Mouse (Mus musculus): ENCODE measurements at regions not wholly inside any gene's neighbourhood (a gene's known extent, or its start where the extent isn't known, plus 50 kb on each side); places are given as distances from the start of the nearest gene placed in this dataset.
A peak's percentile ranks its signal among the peaks of the same experiment; 100 is the strongest.

- WGBS, result 90% methylated on average over 8 of the region's 8 CpGs
- no peak for DNase-seq (ENCODE audit: low spot score)
- no peaks in the 10 kb centered on the region for H3K36me3 ChIP-seq
Observed at GRCm38 (mm10) chr14:48024051-48024693, 96.5 kb upstream of the Peli2 start.

GRCm38 (mm10) chr14:48039286-48039790 is 81.3 kb upstream of the Peli2 start:
- no peak overlapping the region for H3K27ac ChIP-seq
- no peaks in the 10 kb centered on the region for H3K27me3 ChIP-seq (ENCODE audit: insufficient read depth, poor library complexity, severe bottlenecking)
- no peak for DNase-seq (ENCODE audit: low spot score)
- no peak overlapping the region for H3K4me3 ChIP-seq
- no peaks in the 10 kb centered on the region for H3K4me1 ChIP-seq (replicated peaks)
- WGBS, result 90% methylated on average over 4 of the region's 4 CpGs
- H3K9me3 ChIP-seq, result no peaks in the 10 kb centered on the region
- no peaks in the 10 kb centered on the region for H3K36me3 ChIP-seq

More at GRCm38 (mm10) chr14:48024051-48024693, 96.5 kb upstream of the Peli2 start:
- no peaks in the 10 kb centered on the region for H3K27me3 ChIP-seq (ENCODE audit: insufficient read depth, poor library complexity, severe bottlenecking)
- H3K27ac ChIP-seq, result no peak overlapping the region
- H3K4me1 ChIP-seq (replicated peaks), result no peaks in the 10 kb centered on the region
- no peak overlapping the region for H3K4me3 ChIP-seq
- no peaks in the 10 kb centered on the region for H3K9me3 ChIP-seq

GRCm38 (mm10) chr14:48046094-48046493 is 74.5 kb upstream of the Peli2 start:
- Histone ChIP-seq H3K4me3 (no peak overlapping the region), H3K27ac (no peak overlapping the region), H3K27me3 (ENCODE audit: insufficient read depth, poor library complexity, severe bottlenecking) (no peaks in the 10 kb centered on the region), H3K4me1 (replicated peaks) (no peaks in the 10 kb centered on the region), H3K36me3 (no peaks in the 10 kb centered on the region), H3K9me3 (no peaks in the 10 kb centered on the region)
- WGBS, result 81% methylated on average over 9 of the region's 9 CpGs
- no peak for DNase-seq (ENCODE audit: low spot score)

GRCm38 (mm10) chr14:48046831-48047230 is 73.8 kb upstream of the Peli2 start:
- Histone ChIP-seq H3K27me3 (ENCODE audit: insufficient read depth, poor library complexity, severe bottlenecking) (no peaks in the 10 kb centered on the region), H3K4me1 (replicated peaks) (0 out of 2 replicates have a peak, but pooled peaks cover under 1% of the 10 kb centered on the region), H3K36me3 (no peaks in the 10 kb centered on the region), H3K9me3 (no peaks in the 10 kb centered on the region), H3K27ac (no peak overlapping the region), H3K4me3 (no peak overlapping the region)
- WGBS, result 83% methylated on average over 1 of the region's 1 CpGs
- no peak for DNase-seq (ENCODE audit: low spot score)

- Histone ChIP-seq H3K4me1 (replicated peaks) (peaks cover 14% of the 10 kb centered on the region; the same call in 1 of the 2 replicates), H3K4me3 (no peak overlapping the region), H3K27me3 (ENCODE audit: insufficient read depth, poor library complexity, severe bottlenecking) (no peaks in the 10 kb centered on the region), H3K36me3 (no peaks in the 10 kb centered on the region), H3K27ac (no peak overlapping the region), H3K9me3 (no peaks in the 10 kb centered on the region; the same call in 1 of the 2 replicates)
- 88% methylated on average over 5 of the region's 5 CpGs for WGBS
- DNase-seq (ENCODE audit: low spot score), result no peak
Observed at GRCm38 (mm10) chr14:48049698-48050459, 70.7 kb upstream of the Peli2 start.

GRCm38 (mm10) chr14:48050460-48050760 is 70.2 kb upstream of the Peli2 start:
- Histone ChIP-seq H3K27me3 (ENCODE audit: insufficient read depth, poor library complexity, severe bottlenecking) (no peaks in the 10 kb centered on the region), H3K4me3 (no peak overlapping the region), H3K27ac (no peak overlapping the region), H3K4me1 (replicated peaks) (peaks cover 14% of the 10 kb centered on the region; the same call in 1 of the 2 replicates), H3K9me3 (no peaks in the 10 kb centered on the region; the same call in 1 of the 2 replicates), H3K36me3 (no peaks in the 10 kb centered on the region)
- 88% methylated on average over 2 of the region's 2 CpGs for WGBS
- DNase-seq (ENCODE audit: low spot score), result no peak

- Histone ChIP-seq H3K9me3 (no peaks in the 10 kb centered on the region; the same call in 1 of the 2 replicates), H3K4me1 (replicated peaks) (peaks cover 14% of the 10 kb centered on the region; the same call in 1 of the 2 replicates), H3K4me3 (no peak overlapping the region), H3K36me3 (no peaks in the 10 kb centered on the region), H3K27ac (no peak overlapping the region), H3K27me3 (ENCODE audit: insufficient read depth, poor library complexity, severe bottlenecking) (no peaks in the 10 kb centered on the region)
- DNase-seq (ENCODE audit: low spot score), result no peak
- WGBS, result 44% methylated on average over 3 of the region's 3 CpGs
Observed at GRCm38 (mm10) chr14:48051971-48052370, 68.7 kb upstream of the Peli2 start.

- no peaks in the 10 kb centered on the region for H3K27me3 ChIP-seq (ENCODE audit: insufficient read depth, poor library complexity, severe bottlenecking)
- H3K27ac ChIP-seq, result no peak overlapping the region
- no peaks in the 10 kb centered on the region; the same call in 1 of the 2 replicates for H3K9me3 ChIP-seq
- 60% methylated on average over 7 of the region's 7 CpGs for WGBS
- H3K4me3 ChIP-seq, result no peak overlapping the region
- no peaks in the 10 kb centered on the region for H3K36me3 ChIP-seq
- no peak for DNase-seq (ENCODE audit: low spot score)
- peaks cover 14% of the 10 kb centered on the region; the same call in 1 of the 2 replicates for H3K4me1 ChIP-seq (replicated peaks)
Observed at GRCm38 (mm10) chr14:48052405-48052804, 68.2 kb upstream of the Peli2 start.

- DNase-seq (ENCODE audit: low spot score), result no peak
- no peak overlapping the region for H3K27ac ChIP-seq
- 65% methylated on average over 4 of the region's 4 CpGs for WGBS
Observed at GRCm38 (mm10) chr14:48053151-48053550, 67.5 kb upstream of the Peli2 start.

GRCm38 (mm10) chr14:48054719-48055118 is 65.9 kb upstream of the Peli2 start:
- Histone ChIP-seq H3K36me3 (no peaks in the 10 kb centered on the region), H3K9me3 (no peaks in the 10 kb centered on the region; the same call in 1 of the 2 replicates), H3K27ac (no peak overlapping the region), H3K4me1 (replicated peaks) (peaks cover 22% of the 10 kb centered on the region), H3K27me3 (ENCODE audit: insufficient read depth, poor library complexity, severe bottlenecking) (no peaks in the 10 kb centered on the region), H3K4me3 (no peak overlapping the region)
- WGBS, result 72% methylated on average over 3 of the region's 3 CpGs
- no peak for DNase-seq (ENCODE audit: low spot score)

More at GRCm38 (mm10) chr14:48053151-48053550, 67.5 kb upstream of the Peli2 start:
- Histone ChIP-seq H3K27me3 (ENCODE audit: insufficient read depth, poor library complexity, severe bottlenecking) (no peaks in the 10 kb centered on the region), H3K4me3 (no peak overlapping the region), H3K4me1 (replicated peaks) (peaks cover 14% of the 10 kb centered on the region; the same call in 1 of the 2 replicates), H3K36me3 (no peaks in the 10 kb centered on the region), H3K9me3 (no peaks in the 10 kb centered on the region; the same call in 1 of the 2 replicates)

- H3K4me1 ChIP-seq (replicated peaks), result peaks cover 27% of the 10 kb centered on the region
- H3K27me3 ChIP-seq (ENCODE audit: insufficient read depth, poor library complexity, severe bottlenecking), result no peaks in the 10 kb centered on the region
- H3K36me3 ChIP-seq, result no peaks in the 10 kb centered on the region
- no peak overlapping the region for H3K4me3 ChIP-seq
- 0 out of 2 replicates have a peak overlapping the region, but pooled peaks have one; percentile 16 for H3K27ac ChIP-seq
- H3K9me3 ChIP-seq, result no peaks in the 10 kb centered on the region; the same call in 1 of the 2 replicates
- 96% methylated on average over 2 of the region's 2 CpGs for WGBS
- DNase-seq (ENCODE audit: low spot score), result no peak
Observed at GRCm38 (mm10) chr14:48055861-48056260, 64.8 kb upstream of the Peli2 start.

- Histone ChIP-seq H3K4me3 (no peak overlapping the region), H3K9me3 (no peaks in the 10 kb centered on the region; the same call in 1 of the 2 replicates), H3K27me3 (ENCODE audit: insufficient read depth, poor library complexity, severe bottlenecking) (no peaks in the 10 kb centered on the region), H3K27ac (no peak overlapping the region), H3K36me3 (no peaks in the 10 kb centered on the region), H3K4me1 (replicated peaks) (peaks cover 16% of the 10 kb centered on the region)
- WGBS, result 90% methylated on average over 9 of the region's 9 CpGs
- DNase-seq (ENCODE audit: low spot score), result no peak
Observed at GRCm38 (mm10) chr14:48058234-48058868, 62.3 kb upstream of the Peli2 start.

All from hindbrain, embryonic 10.5 days (tissue).